Mouse (Mus musculus): Measurements from ENCODE around the gene Mdga1. TPM values are rescaled to one million over a fixed set of nuclear protein-coding genes. Genes with fewer than 3 reads are reported as not detected.

Gene Mdga1
- polyA plus RNA-seq, 1 experiment from 2014 or later: 10.6 TPM

GRCm38 (mm10) chr17:30004203-30005102 lies 34.6 kb upstream of the Mdga1 start, which contains the start of gene Zfand3:
TSS of gene Zfand3 (plus strand) at chr17:30004733.
- Histone ChIP-seq H3K27ac (ENCODE audit: low read depth, low read length) (peak within 1 kb of the TSS; percentile 98), H3K9me3 (ENCODE audit: control insufficient read depth, low read length) (no peaks in the 10 kb centered on the region), H3K9ac (replicated peaks; ENCODE audit: low read depth, low read length) (peak within 1 kb of the TSS; percentile 98), H3K36me3 (ENCODE audit: control insufficient read depth, insufficient read depth, low read length) (no peaks in the 10 kb centered on the region), H3K4me2 (ENCODE audit: low read depth, low read length) (peak within 1 kb of the TSS; percentile 79), H3K4me1 (ENCODE audit: control insufficient read depth, insufficient read depth, low read length) (peaks cover 30% of the 10 kb centered on the region), H3K4me3 (ENCODE audit: low read depth, low read length) (peak within 1 kb of the TSS; percentile 91), H3K27me3 (ENCODE audit: control insufficient read depth, insufficient read depth, low read length) (no peaks in the 10 kb centered on the region)
- peak; percentile 93 for ATAC-seq (ENCODE audit: low read depth)
- WGBS: under 1% methylated on average over 64 of the region's 93 CpGs

GRCm38 (mm10) chr17:29998566-29999295 lies 28.8 kb upstream of the Mdga1 start:
- no peak overlapping the region for H3K9ac ChIP-seq (replicated peaks; ENCODE audit: low read depth, low read length)
- no peaks in the 10 kb centered on the region for H3K27me3 ChIP-seq (ENCODE audit: control insufficient read depth, insufficient read depth, low read length)
- no peak overlapping the region for H3K4me2 ChIP-seq (ENCODE audit: low read depth, low read length)
- no peaks in the 10 kb centered on the region for H3K36me3 ChIP-seq (ENCODE audit: control insufficient read depth, insufficient read depth, low read length)
- no peak for ATAC-seq (ENCODE audit: low read depth)
- no peak overlapping the region for H3K27ac ChIP-seq (ENCODE audit: low read depth, low read length)
- H3K4me1 ChIP-seq (ENCODE audit: control insufficient read depth, insufficient read depth, low read length): no peaks in the 10 kb centered on the region
- WGBS: 77% methylated on average over 24 of the region's 24 CpGs
- no peaks in the 10 kb centered on the region for H3K9me3 ChIP-seq (ENCODE audit: control insufficient read depth, low read length)
- H3K4me3 ChIP-seq (ENCODE audit: low read depth, low read length): no peak overlapping the region

- Histone ChIP-seq H3K27me3 (ENCODE audit: control insufficient read depth, insufficient read depth, low read length) (no peaks in the 10 kb centered on the region), H3K9me3 (ENCODE audit: control insufficient read depth, low read length) (no peaks in the 10 kb centered on the region), H3K27ac (ENCODE audit: low read depth, low read length) (no peak overlapping the region), H3K4me3 (ENCODE audit: low read depth, low read length) (no peak overlapping the region), H3K9ac (replicated peaks; ENCODE audit: low read depth, low read length) (no peak overlapping the region), H3K4me1 (ENCODE audit: control insufficient read depth, insufficient read depth, low read length) (no peaks in the 10 kb centered on the region), H3K36me3 (ENCODE audit: control insufficient read depth, insufficient read depth, low read length) (no peaks in the 10 kb centered on the region), H3K4me2 (ENCODE audit: low read depth, low read length) (no peak overlapping the region)
- WGBS: 83% methylated on average over 7 of the region's 7 CpGs
- ATAC-seq (ENCODE audit: low read depth): no peak
Measured at GRCm38 (mm10) chr17:29997726-29998125, 27.8 kb upstream of the Mdga1 start.

GRCm38 (mm10) chr17:29995986-29996385 lies 26.1 kb upstream of the Mdga1 start:
- H3K27me3 ChIP-seq (ENCODE audit: control insufficient read depth, insufficient read depth, low read length): no peaks in the 10 kb centered on the region
- no peak overlapping the region for H3K4me2 ChIP-seq (ENCODE audit: low read depth, low read length)
- H3K4me3 ChIP-seq (ENCODE audit: low read depth, low read length): no peak overlapping the region
- 97% methylated on average over 5 of the region's 5 CpGs for WGBS
- no peaks in the 10 kb centered on the region for H3K4me1 ChIP-seq (ENCODE audit: control insufficient read depth, insufficient read depth, low read length)
- no peaks in the 10 kb centered on the region for H3K9me3 ChIP-seq (ENCODE audit: control insufficient read depth, low read length)
- ATAC-seq (ENCODE audit: low read depth): no peak
- no peaks in the 10 kb centered on the region for H3K36me3 ChIP-seq (ENCODE audit: control insufficient read depth, insufficient read depth, low read length)
- no peak overlapping the region for H3K9ac ChIP-seq (replicated peaks; ENCODE audit: low read depth, low read length)
- no peak overlapping the region for H3K27ac ChIP-seq (ENCODE audit: low read depth, low read length)

GRCm38 (mm10) chr17:29994459-29994858 lies 24.6 kb upstream of the Mdga1 start:
- H3K27ac ChIP-seq (ENCODE audit: low read depth, low read length): no peak overlapping the region
- 89% methylated on average over 4 of the region's 4 CpGs for WGBS
- no peak overlapping the region for H3K9ac ChIP-seq (replicated peaks; ENCODE audit: low read depth, low read length)
- no peaks in the 10 kb centered on the region for H3K9me3 ChIP-seq (ENCODE audit: control insufficient read depth, low read length)
- H3K27me3 ChIP-seq (ENCODE audit: control insufficient read depth, insufficient read depth, low read length): no peaks in the 10 kb centered on the region
- ATAC-seq (ENCODE audit: low read depth): no peak
- H3K4me1 ChIP-seq (ENCODE audit: control insufficient read depth, insufficient read depth, low read length): no peaks in the 10 kb centered on the region
- no peak overlapping the region for H3K4me2 ChIP-seq (ENCODE audit: low read depth, low read length)
- no peak overlapping the region for H3K4me3 ChIP-seq (ENCODE audit: low read depth, low read length)
- no peaks in the 10 kb centered on the region for H3K36me3 ChIP-seq (ENCODE audit: control insufficient read depth, insufficient read depth, low read length)

GRCm38 (mm10) chr17:29994011-29994410 lies 24.1 kb upstream of the Mdga1 start:
- Histone ChIP-seq H3K9ac (replicated peaks; ENCODE audit: low read depth, low read length) (no peak overlapping the region), H3K27me3 (ENCODE audit: control insufficient read depth, insufficient read depth, low read length) (no peaks in the 10 kb centered on the region), H3K4me1 (ENCODE audit: control insufficient read depth, insufficient read depth, low read length) (no peaks in the 10 kb centered on the region), H3K4me3 (ENCODE audit: low read depth, low read length) (no peak overlapping the region), H3K27ac (ENCODE audit: low read depth, low read length) (no peak overlapping the region), H3K4me2 (ENCODE audit: low read depth, low read length) (no peak overlapping the region), H3K36me3 (ENCODE audit: control insufficient read depth, insufficient read depth, low read length) (no peaks in the 10 kb centered on the region), H3K9me3 (ENCODE audit: control insufficient read depth, low read length) (no peaks in the 10 kb centered on the region)
- ATAC-seq (ENCODE audit: low read depth): no peak
- 84% methylated on average over 3 of the region's 3 CpGs for WGBS

- ATAC-seq (ENCODE audit: low read depth): no peak
- H3K4me1 ChIP-seq (ENCODE audit: control insufficient read depth, insufficient read depth, low read length): no peaks in the 10 kb centered on the region
Measured at GRCm38 (mm10) chr17:29993488-29993887, 23.6 kb upstream of the Mdga1 start.

GRCm38 (mm10) chr17:29990845-29991244 lies 21.0 kb upstream of the Mdga1 start:
- no peak for ATAC-seq (ENCODE audit: low read depth)
- Histone ChIP-seq H3K4me1 (ENCODE audit: control insufficient read depth, insufficient read depth, low read length) (no peaks in the 10 kb centered on the region), H3K9ac (replicated peaks; ENCODE audit: low read depth, low read length) (no peak overlapping the region), H3K27ac (ENCODE audit: low read depth, low read length) (no peak overlapping the region), H3K4me2 (ENCODE audit: low read depth, low read length) (no peak overlapping the region), H3K27me3 (ENCODE audit: control insufficient read depth, insufficient read depth, low read length) (no peaks in the 10 kb centered on the region), H3K36me3 (ENCODE audit: control insufficient read depth, insufficient read depth, low read length) (no peaks in the 10 kb centered on the region), H3K9me3 (ENCODE audit: control insufficient read depth, low read length) (no peaks in the 10 kb centered on the region), H3K4me3 (ENCODE audit: low read depth, low read length) (no peak overlapping the region)
- WGBS: 87% methylated on average over 2 of the region's 2 CpGs

More at GRCm38 (mm10) chr17:29993488-29993887, 23.6 kb upstream of the Mdga1 start:
- no peak overlapping the region for H3K9ac ChIP-seq (replicated peaks; ENCODE audit: low read depth, low read length)
- no peaks in the 10 kb centered on the region for H3K27me3 ChIP-seq (ENCODE audit: control insufficient read depth, insufficient read depth, low read length)
- no peak overlapping the region for H3K4me3 ChIP-seq (ENCODE audit: low read depth, low read length)
- 69% methylated on average over 8 of the region's 8 CpGs for WGBS
- no peaks in the 10 kb centered on the region for H3K9me3 ChIP-seq (ENCODE audit: control insufficient read depth, low read length)
- H3K27ac ChIP-seq (ENCODE audit: low read depth, low read length): no peak overlapping the region
- no peaks in the 10 kb centered on the region for H3K36me3 ChIP-seq (ENCODE audit: control insufficient read depth, insufficient read depth, low read length)
- H3K4me2 ChIP-seq (ENCODE audit: low read depth, low read length): no peak overlapping the region

GRCm38 (mm10) chr17:29990136-29990535 lies 20.2 kb upstream of the Mdga1 start:
- H3K36me3 ChIP-seq (ENCODE audit: control insufficient read depth, insufficient read depth, low read length): no peaks in the 10 kb centered on the region
- no peak overlapping the region for H3K9ac ChIP-seq (replicated peaks; ENCODE audit: low read depth, low read length)
- H3K4me2 ChIP-seq (ENCODE audit: low read depth, low read length): no peak overlapping the region
- no peaks in the 10 kb centered on the region for H3K27me3 ChIP-seq (ENCODE audit: control insufficient read depth, insufficient read depth, low read length)
- no peaks in the 10 kb centered on the region for H3K4me1 ChIP-seq (ENCODE audit: control insufficient read depth, insufficient read depth, low read length)
- no peak overlapping the region for H3K27ac ChIP-seq (ENCODE audit: low read depth, low read length)
- ATAC-seq (ENCODE audit: low read depth): no peak
- no peaks in the 10 kb centered on the region for H3K9me3 ChIP-seq (ENCODE audit: control insufficient read depth, low read length)
- H3K4me3 ChIP-seq (ENCODE audit: low read depth, low read length): no peak overlapping the region
- WGBS: 97% methylated on average over 3 of the region's 3 CpGs

All from neural tube, embryonic 14.5 days (tissue).